Mouse (Mus musculus) limb, embryonic 10.5 days (tissue): ENCODE results near the gene Prdm16. TPM values are rescaled to one million over a fixed set of nuclear protein-coding genes. Genes with fewer than 3 reads are reported as not detected.

Experiments
- DNase-seq: peaks from one replicate; pipeline ENCODE4 v3.0.0-alpha.2; 2017; ENCODE audit warnings: low spot score
- H3K27ac ChIP-seq: fragments of 300-500 bp; sonication (generic); 2 replicates; pipeline ENCODE4 v1.5.1; 2016; ENCODE audit warnings: mild to moderate bottlenecking
- H3K27me3 ChIP-seq: fragments of 300-500 bp; sonication (generic); 2 replicates; pipeline ENCODE4 v1.6.1; 2016; ENCODE audit warnings: low read depth, mild to moderate bottlenecking; ENCODE audit not compliant: poor library complexity, severe bottlenecking
- H3K36me3 ChIP-seq: fragments of 300-500 bp; sonication (generic); 2 replicates; pipeline ENCODE4 v1.6.1; 2016; ENCODE audit warnings: mild to moderate bottlenecking, moderate library complexity
- H3K4me1 ChIP-seq: fragments of 300-500 bp; sonication (generic); 2 replicates; pipeline ENCODE4 v1.6.1; 2016
- H3K4me3 ChIP-seq: fragments of 300-500 bp; sonication (generic); 2 replicates; pipeline ENCODE4 v1.5.1; 2016; ENCODE audit warnings: mild to moderate bottlenecking, moderate library complexity
- H3K9me3 ChIP-seq: fragments of 300-500 bp; sonication (generic); replicated peaks from 2 replicates; pipeline ENCODE4 v1.6.1; 2016; ENCODE audit warnings: mild to moderate bottlenecking
- WGBS: fragments of 180-500 bp; shearing (Covaris S2); methylation state at CpG from one replicate; pipeline ENCODE4 v1.1.7; 2016; 5-methylcytosine and 5-hydroxymethylcytosine counted together
- polyA plus RNA-seq: library from polyadenylated mRNA; unstranded; fragments of >200 nt; fragmentation: Nextera tagmentation; extraction: Ambion mirVana; gene quantifications from 2 replicates; pipeline ENCODE4 v1.2.1, GENCODE M21; 2016

Gene Prdm16
- polyA plus RNA-seq, 1 experiment from 2014 or later: 93.9 TPM

DNA sequence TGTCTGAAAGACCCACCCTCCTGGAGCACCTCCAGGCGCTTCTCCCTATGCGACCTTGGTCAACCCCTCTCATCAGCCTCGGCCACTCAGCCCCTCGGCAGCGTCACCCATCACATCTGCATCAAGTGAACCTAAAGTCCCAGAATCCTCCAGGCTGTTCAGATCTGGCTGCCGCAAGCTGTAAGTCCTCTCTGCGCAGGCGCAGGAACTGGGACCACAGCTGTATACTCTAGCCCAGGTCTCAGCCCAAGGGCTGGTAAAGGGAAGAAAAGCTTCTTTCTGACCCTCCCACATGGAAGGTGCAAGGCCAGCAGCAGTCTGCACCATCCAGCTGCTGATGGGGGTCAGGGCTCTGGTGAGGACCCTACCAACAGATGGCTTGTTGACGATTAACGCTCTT lies 226.8 kb downstream of the Prdm16 start:
- Histone ChIP-seq H3K9me3 (no peaks in the 10 kb centered on the region), H3K27me3 (peaks cover 28% of the 10 kb centered on the region; the same call in 1 of the 2 replicates), H3K36me3 (peaks cover 13% of the 10 kb centered on the region; the same call in 1 of the 2 replicates), H3K4me1 (peaks cover 78% of the 10 kb centered on the region), H3K4me3 (no peak overlapping the region), H3K27ac (0 out of 2 replicates have a peak overlapping the region, but pooled peaks have one; percentile 5)
- 73% methylated on average over 10 of the region's 10 CpGs for WGBS
- DNase-seq: no peak

DNA sequence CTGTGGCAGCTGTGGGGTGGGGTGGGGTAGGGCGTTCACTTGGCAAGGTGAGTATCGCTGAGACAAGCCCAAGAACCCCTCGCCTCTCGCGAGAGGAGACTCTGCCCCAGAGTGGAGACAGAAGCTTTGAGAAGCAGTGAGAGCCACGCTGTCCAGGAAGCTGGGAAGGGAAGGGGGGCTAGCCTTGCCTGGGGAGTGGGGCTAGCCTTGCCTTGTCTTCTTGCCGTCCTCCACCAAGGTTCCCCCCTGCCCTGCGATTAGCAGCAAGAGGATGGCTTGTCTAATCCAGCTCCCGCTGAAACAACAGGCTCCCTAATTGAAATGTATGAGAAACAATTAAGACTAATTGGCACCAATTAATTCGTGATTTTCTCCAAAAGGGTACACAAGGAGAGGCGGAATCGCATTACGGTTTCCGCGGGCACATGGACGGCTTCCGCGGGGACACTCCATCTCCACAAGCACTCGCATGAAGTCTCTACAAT lies 227.4 kb downstream of the Prdm16 start:
- H3K27ac ChIP-seq: peak overlapping the region; percentile 53

DNA sequence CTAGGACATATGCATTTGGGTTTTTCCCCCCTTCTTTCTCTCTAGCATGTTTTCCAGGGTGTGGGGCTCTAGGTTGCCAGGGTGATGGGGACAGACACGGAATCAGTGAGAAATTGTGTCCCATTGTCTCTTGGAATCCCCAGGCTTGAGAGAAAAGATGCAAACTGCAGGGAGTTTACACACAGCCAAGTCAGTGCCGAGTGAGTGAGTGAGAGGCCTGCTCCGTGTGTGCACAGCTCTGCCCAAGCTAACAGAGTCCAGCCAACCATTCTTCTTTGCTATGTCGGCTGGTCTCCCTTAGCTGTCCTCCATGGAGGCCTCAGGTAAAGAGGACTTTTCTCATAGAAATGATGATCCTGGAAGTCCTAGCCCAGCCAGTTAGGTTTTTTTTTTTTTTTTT lies 233.7 kb downstream of the Prdm16 start:
- H3K4me1 ChIP-seq: peaks cover 50% of the 10 kb centered on the region
- no peak for DNase-seq
- WGBS: 74% methylated on average over 4 of the region's 4 CpGs

More for the DNA sequence above, 227.4 kb downstream of the Prdm16 start:
- H3K36me3 ChIP-seq: peaks cover 13% of the 10 kb centered on the region; the same call in 1 of the 2 replicates
- peaks cover 28% of the 10 kb centered on the region; the same call in 1 of the 2 replicates for H3K27me3 ChIP-seq
- no peak for DNase-seq
- WGBS: 50% methylated on average over 19 of the region's 19 CpGs
- H3K4me1 ChIP-seq: peaks cover 73% of the 10 kb centered on the region
- no peak overlapping the region for H3K4me3 ChIP-seq
- no peaks in the 10 kb centered on the region for H3K9me3 ChIP-seq

DNA sequence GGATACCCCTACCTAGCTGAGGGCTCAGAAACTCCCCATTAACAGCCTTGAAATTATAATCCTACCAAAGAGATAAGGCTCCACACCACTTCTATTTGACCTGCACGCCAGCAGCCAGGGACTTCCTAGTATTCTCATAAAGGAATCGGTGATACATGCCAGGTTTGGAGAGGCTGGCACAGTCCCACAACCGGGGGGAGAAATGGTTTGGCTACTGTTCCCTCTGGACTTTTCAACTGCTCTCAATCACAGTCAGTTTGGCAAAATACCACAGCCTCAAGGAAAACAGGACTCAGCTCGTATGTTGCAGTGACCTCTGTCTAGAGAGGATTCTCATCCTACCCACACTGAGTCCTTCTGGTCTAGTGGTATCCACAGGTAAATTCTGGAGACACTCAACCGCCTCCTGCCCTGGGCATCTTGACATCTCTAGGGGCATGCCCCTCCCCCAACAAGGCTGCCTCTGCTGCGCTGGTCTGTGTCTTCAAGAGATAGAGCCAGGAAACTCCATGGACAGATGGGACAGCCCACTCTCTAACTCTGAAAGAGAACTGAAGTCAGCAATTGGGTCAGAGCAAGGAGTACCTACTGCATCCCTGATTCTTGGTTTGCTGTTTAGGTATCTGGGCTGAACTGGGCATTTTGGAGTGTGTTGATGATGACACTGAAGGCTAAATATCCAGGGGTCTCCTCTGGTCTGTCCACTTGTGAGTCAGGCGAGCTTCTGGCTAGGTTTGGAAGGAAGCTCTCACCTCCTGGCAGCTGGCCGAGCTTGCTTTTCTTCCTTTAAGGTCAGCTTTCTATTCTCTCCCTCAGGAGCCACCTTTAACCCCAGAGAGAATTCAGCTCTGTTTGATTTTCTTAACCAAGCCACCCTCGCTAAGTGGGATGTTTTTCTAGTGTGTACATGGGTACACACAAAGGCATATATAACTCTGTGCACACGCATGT lies 234.4 kb downstream of the Prdm16 start:
- Histone ChIP-seq H3K4me1 (peaks cover 49% of the 10 kb centered on the region), H3K36me3 (peaks cover 34% of the 10 kb centered on the region), H3K27ac (no peak overlapping the region), H3K27me3 (peaks cover under 1% of the 10 kb centered on the region; the same call in 1 of the 2 replicates), H3K4me3 (no peak overlapping the region), H3K9me3 (no peaks in the 10 kb centered on the region)
- no peak for DNase-seq
- WGBS: 75% methylated on average over 10 of the region's 10 CpGs

More for the DNA sequence above, 233.7 kb downstream of the Prdm16 start:
- H3K27me3 ChIP-seq: peaks cover 6% of the 10 kb centered on the region; the same call in 1 of the 2 replicates
- H3K27ac ChIP-seq: no peak overlapping the region
- no peak overlapping the region for H3K4me3 ChIP-seq
- peaks cover 39% of the 10 kb centered on the region for H3K36me3 ChIP-seq
- H3K9me3 ChIP-seq: no peaks in the 10 kb centered on the region

DNA sequence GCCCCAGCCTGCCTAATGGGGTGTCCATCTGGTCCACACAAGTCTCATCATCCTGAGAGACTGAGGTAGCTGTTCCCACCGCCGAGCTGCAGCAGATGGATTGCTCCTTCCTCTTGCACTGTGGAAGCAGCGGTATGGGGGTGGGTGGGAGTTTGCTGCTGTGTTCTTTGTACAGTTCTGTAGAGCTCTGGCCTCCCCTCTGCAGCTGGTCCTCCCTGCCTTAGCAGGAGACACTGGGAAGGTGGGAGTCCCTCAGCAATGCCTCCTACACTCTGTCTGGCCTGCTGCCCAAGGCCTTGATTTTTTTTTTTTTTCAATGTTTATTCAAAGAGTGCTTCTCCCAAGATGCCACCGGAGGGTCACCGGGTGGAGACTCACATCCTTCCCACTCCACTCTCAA lies 235.3 kb downstream of the Prdm16 start:
- Histone ChIP-seq H3K9me3 (no peaks in the 10 kb centered on the region), H3K27ac (no peak overlapping the region), H3K4me3 (no peak overlapping the region), H3K27me3 (no peaks in the 10 kb centered on the region), H3K36me3 (peaks cover 32% of the 10 kb centered on the region), H3K4me1 (peaks cover 49% of the 10 kb centered on the region)
- DNase-seq: no peak
- 78% methylated on average over 5 of the region's 5 CpGs for WGBS

DNA sequence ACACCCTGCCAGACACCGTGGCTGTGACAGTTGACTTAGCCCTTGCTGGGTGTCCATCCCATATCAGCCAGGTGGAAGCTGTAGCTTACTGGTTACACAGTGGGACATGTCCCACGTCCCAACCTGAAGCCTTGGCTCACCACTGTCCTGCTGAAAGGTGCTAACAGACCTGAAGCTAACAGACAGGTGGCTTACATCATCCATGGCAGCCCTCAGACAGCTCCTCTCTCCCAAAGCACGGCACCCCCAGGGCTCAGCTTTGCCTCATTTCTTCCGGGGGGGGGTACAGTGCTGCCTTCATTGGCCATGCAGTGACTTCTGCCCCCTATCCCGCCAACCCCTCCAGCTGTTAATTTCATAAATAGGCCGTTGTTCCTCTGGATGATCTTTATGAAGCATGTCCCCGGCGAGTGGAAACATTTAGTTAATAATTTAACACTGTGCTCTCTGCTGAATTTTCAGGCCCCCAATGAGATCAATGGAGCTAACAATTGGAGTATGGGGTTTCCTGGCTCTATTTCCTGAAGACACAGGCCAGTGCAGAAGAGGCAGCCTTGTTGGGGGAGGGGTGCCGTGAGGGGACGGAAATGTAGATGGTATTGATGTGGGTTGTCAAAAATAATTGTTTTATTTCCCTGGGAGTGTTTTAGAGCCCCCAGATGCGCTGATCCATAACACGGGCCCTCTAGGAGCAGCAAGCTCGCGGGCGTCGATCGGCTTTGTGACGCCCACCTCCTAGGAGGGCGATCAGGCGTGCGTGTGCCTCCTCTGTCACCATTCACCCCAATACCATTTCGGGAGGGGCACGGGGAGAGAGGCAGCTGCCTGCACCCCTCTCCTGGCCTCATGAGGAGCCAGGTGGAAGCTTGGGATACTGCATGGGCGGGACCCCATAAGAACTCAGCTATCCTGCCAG lies 236.2 kb downstream of the Prdm16 start:
- Histone ChIP-seq H3K27ac (0 out of 2 replicates have a peak overlapping the region, but pooled peaks have one; percentile 25), H3K27me3 (no peaks in the 10 kb centered on the region), H3K4me1 (peaks cover 51% of the 10 kb centered on the region), H3K36me3 (peaks cover 32% of the 10 kb centered on the region), H3K4me3 (no peak overlapping the region), H3K9me3 (no peaks in the 10 kb centered on the region)
- DNase-seq: no peak
- 90% methylated on average over 24 of the region's 24 CpGs for WGBS

DNA sequence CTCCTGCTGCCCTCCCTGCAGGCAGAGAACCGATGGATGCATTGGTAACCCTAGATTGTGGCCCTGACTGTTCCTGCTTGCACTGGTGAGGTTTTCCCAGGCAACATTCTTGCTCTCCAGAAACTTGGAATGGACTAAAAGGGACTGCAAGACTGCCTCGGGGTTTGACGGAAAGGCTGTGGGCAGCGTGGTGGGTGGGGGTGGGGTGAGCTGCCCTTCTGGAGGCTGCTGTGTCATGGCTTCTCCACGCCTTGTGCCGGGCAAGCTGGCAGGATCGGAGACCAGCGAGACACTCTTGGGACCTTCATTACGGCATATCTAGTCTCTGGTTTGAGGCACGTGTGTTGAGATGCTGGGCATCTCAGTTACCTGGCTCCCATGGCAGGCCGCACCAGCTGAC lies 237.0 kb downstream of the Prdm16 start:
- H3K4me1 ChIP-seq: peaks cover 60% of the 10 kb centered on the region

DNA sequence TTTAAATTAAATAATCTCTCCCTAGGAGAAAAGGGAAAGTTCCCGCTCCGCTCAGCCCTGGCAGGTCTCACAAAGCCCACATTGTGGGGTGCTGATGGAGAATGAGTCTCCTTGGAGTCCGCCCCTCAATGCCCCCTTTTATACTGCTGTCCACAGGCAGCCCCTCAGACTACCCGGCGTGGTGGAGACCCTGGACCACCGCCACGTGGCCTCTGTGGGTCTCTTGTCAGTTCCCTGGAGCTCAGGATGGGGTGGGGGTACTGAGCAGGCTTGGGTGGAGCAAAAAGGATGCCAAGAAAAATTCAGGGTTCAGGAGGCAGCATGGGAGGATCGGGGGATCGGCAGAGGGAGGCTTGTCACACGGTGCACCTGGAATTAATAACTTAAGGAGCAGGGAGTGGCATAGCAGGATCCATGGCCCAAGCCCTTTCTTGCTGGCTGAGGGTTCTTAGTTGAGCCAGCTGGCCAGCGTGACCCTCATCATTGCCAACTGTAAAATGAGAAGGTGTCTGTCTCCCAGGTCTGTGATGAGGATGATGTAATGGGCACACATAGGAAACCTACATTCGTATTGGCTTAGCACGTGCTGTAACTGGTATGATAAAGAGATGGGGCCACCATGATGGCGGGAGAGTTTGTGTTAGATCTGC lies 239.9 kb downstream of the Prdm16 start:
- WGBS: 81% methylated on average over 14 of the region's 14 CpGs
- DNase-seq: no peak

More for the DNA sequence above, 237.0 kb downstream of the Prdm16 start:
- Histone ChIP-seq H3K27me3 (no peaks in the 10 kb centered on the region), H3K9me3 (no peaks in the 10 kb centered on the region), H3K4me3 (no peak overlapping the region), H3K27ac (no peak overlapping the region), H3K36me3 (peaks cover 32% of the 10 kb centered on the region)
- no peak for DNase-seq
- 93% methylated on average over 11 of the region's 11 CpGs for WGBS

DNA sequence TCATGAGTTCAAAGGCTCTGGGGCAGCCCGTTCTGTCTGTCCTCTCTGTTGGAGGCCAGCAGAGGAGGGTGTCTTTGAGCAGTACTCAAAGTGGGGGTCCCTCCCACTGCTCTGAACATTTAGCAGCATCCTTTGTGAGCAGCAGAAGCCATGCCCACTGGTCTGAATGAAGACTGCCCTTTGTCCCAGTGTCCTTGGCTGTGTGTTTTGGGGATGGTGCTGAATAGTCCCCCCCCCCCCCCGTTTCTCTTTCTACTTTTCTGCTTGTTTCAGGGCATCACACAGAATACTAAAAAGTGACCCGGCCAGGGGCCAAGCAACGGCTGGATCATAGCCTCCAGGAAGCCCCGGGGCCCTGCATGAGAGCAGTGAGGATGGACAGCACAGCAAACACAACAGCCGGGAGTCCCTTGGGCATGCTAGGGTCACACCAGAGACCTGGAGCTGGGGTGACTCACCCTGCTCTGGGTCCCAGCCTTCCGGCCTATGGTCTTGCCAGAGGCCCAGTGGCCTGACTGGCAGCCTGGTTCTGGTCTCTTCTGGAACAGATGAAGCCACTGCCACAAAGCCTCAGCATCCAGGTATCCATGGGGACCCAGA lies 242.4 kb downstream of the Prdm16 start:
- DNase-seq: no peak
- Histone ChIP-seq H3K27me3 (no peaks in the 10 kb centered on the region), H3K4me3 (no peak overlapping the region), H3K27ac (peak overlapping the region; percentile 66; the same call in 1 of the 2 replicates), H3K9me3 (no peaks in the 10 kb centered on the region), H3K4me1 (peaks cover 78% of the 10 kb centered on the region), H3K36me3 (peaks cover 7% of the 10 kb centered on the region; the same call in 1 of the 2 replicates)
- WGBS: 71% methylated on average over 7 of the region's 7 CpGs

More for the DNA sequence above, 239.9 kb downstream of the Prdm16 start:
- Histone ChIP-seq H3K36me3 (peaks cover 25% of the 10 kb centered on the region), H3K4me1 (peaks cover 76% of the 10 kb centered on the region), H3K27ac (peak overlapping the region; percentile 48; the same call in 1 of the 2 replicates), H3K9me3 (no peaks in the 10 kb centered on the region), H3K27me3 (no peaks in the 10 kb centered on the region), H3K4me3 (no peak overlapping the region)

DNA sequence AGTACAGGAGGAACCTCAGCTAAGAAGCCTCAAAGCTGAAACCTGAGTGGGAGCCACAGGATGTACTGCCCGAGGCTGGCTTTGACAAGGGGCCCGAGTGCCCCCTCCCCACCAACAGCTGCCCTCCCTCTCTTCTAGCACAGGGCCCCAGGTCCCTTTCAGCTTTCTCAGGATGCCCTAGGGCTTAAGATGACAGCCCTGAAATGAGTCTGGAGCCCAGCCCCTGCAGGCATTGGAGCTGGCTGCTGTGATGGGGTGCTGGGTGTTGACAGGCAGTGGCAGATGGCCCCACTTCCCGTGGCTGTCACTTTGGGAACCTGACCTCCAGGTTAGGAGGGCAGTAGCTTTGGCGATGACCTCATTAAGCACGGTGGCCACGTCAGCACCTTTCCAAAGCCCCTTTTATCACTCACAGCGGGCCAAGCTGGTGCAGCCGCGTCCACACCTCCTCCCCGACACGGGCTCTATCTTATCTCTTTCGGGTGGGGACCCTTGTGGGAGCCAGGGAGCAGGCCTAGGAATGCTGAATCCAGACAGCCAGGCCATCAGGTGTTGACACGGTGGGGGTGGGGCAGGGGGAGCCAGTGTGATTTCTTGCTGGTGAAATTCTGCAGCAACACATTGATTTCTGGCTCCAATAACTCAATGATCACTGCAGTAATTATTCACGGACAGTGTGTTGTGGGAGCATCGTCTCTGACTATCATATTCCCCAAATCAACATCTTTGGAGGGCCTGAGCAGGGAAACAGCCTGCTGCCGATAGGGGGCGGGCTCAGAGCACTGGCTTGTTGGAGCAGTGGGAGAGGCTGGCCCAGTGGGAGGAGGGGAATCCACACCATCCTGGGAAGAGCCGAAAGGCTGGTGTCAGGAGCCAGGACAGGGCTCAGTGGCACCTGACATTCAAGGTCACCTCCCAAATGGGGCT lies 243.2 kb downstream of the Prdm16 start:
- peak; percentile 73 for DNase-seq
- H3K36me3 ChIP-seq: peaks cover 2% of the 10 kb centered on the region; the same call in 1 of the 2 replicates
- peak overlapping the region; percentile 66 for H3K27ac ChIP-seq
- no peaks in the 10 kb centered on the region for H3K27me3 ChIP-seq
- 9% methylated on average over 18 of the region's 18 CpGs for WGBS
- peaks cover 85% of the 10 kb centered on the region for H3K4me1 ChIP-seq
- no peak overlapping the region for H3K4me3 ChIP-seq
- no peaks in the 10 kb centered on the region for H3K9me3 ChIP-seq

DNA sequence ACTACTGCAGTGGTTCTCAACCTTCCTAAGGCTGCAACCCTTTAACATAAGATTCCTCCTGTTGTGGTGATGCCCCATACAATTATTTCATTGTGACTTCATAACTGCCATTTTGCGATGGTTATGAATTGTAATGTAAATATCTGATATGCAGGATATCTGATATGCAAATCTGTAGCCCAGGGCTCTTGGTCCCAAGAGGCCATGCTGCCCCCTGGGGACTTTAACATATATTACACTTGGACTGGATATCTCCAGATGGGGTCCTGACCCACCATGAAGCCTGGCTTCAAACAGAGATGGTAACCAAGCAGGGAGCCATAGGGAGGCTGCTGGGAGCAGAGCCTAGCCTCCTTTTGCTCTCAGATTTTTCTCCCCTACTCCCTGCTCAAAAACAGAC lies 244.0 kb downstream of the Prdm16 start:
- Histone ChIP-seq H3K27ac (peak overlapping the region; percentile 66), H3K27me3 (no peaks in the 10 kb centered on the region), H3K4me3 (no peak overlapping the region), H3K9me3 (no peaks in the 10 kb centered on the region), H3K4me1 (peaks cover 94% of the 10 kb centered on the region), H3K36me3 (no peaks in the 10 kb centered on the region)
- DNase-seq: no peak
- WGBS: 83% methylated on average over 1 of the region's 1 CpGs
